ENCODE assay signal across 8 mouse cellular contexts in genomic region chr2:62046861-62047503, GRCm38 (mm10). TPM values are rescaled to one million over a fixed set of nuclear protein-coding genes. Genes with fewer than 3 reads are reported as not detected.
DNase-seq lines count a peak whose midpoint lies in the region; ATAC-seq and TF ChIP-seq lines count a peak whose summit lies in the region.

No protein-coding gene starts in this region.

- WGBS in heart, embryonic 11.5 days (ENCODE audit: insufficient replicate concordance): 11% methylated on average over 10 of the region's 10 CpGs
- WGBS in heart, adult 2 months: 9% methylated on average over 10 of the region's 10 CpGs
- 11% methylated on average over 10 of the region's 10 CpGs for WGBS in intestine, embryonic 16.5 days
- 7% methylated on average over 10 of the region's 10 CpGs for WGBS in midbrain, embryonic 13.5 days

- DNase-seq in heart, adult 2 months: no peak
- DNase-seq in thymus, postnatal 14 days: no peak
- DNase-seq in adrenal gland, adult 8-10 months: no peak
- DNase-seq in cerebellum, postnatal 25 days: no peak

- TF ChIP-seq EP300 in heart, adult 2 months (IDR thresholded peaks at IDR 0.05; ENCODE audit: insufficient read depth, low read depth, low read length): no peak

- no peak for TF ChIP-seq POLR2A in heart, adult 2 months (IDR thresholded peaks at IDR 0.05; ENCODE audit: insufficient read depth, low read depth, low read length)
- no peak; the same call in 1 of the 2 replicates for TF ChIP-seq POLR2A in cortical plate, adult 2 months (IDR thresholded peaks at IDR 0.05; ENCODE audit: extremely low read depth, insufficient read depth, low read length)

- H3K4me3 ChIP-seq in heart, embryonic 11.5 days (ENCODE audit: low read depth, low read length): peak overlapping the region; percentile 58
- H3K4me3 ChIP-seq in heart, adult 2 months: no peak overlapping the region
- peak overlapping the region; percentile 83 for H3K4me3 ChIP-seq in cortical plate, adult 2 months (ENCODE audit: insufficient read depth, low read length)
- H3K4me3 ChIP-seq in intestine, embryonic 16.5 days (ENCODE audit: low read length): peak overlapping the region; percentile 46
- peak overlapping the region; percentile 56 for H3K4me3 ChIP-seq in midbrain, embryonic 13.5 days (replicated peaks)

- no peaks in the 10 kb centered on the region for H3K79me2 ChIP-seq in heart, adult 2 months (replicated peaks; ENCODE audit: control insufficient read depth, insufficient read depth, low read length)

- intact Hi-C loops in heart, adult 2 months (cut with DNase I): no loop called here

- H3K27ac ChIP-seq in heart, embryonic 11.5 days (ENCODE audit: low read depth, low read length): no peak overlapping the region
- H3K27ac ChIP-seq in heart, adult 2 months: no peak overlapping the region
- peak overlapping the region; percentile 77 for H3K27ac ChIP-seq in cortical plate, adult 2 months (ENCODE audit: insufficient read depth, low read length)
- no peak overlapping the region for H3K27ac ChIP-seq in intestine, embryonic 16.5 days (ENCODE audit: low read length)
- H3K27ac ChIP-seq in midbrain, embryonic 13.5 days: peak overlapping the region; percentile 93

- peak overlapping the region; percentile 79 for H3K4me2 ChIP-seq in heart, embryonic 11.5 days
- peak overlapping the region; percentile 59 for H3K4me2 ChIP-seq in intestine, embryonic 16.5 days (ENCODE audit: low read depth, low read length)
- peak overlapping the region; percentile 70 for H3K4me2 ChIP-seq in midbrain, embryonic 13.5 days (replicated peaks)

- peak overlapping the region; percentile 67 for H3K9ac ChIP-seq in heart, embryonic 11.5 days (ENCODE audit: low read depth, low read length)
- no peak overlapping the region for H3K9ac ChIP-seq in heart, adult 2 months (ENCODE audit: low read depth, low read length)
- H3K9ac ChIP-seq in intestine, embryonic 16.5 days (ENCODE audit: low read depth, low read length): peak overlapping the region; percentile 60
- H3K9ac ChIP-seq in midbrain, embryonic 13.5 days (replicated peaks): peak overlapping the region; percentile 76

- no peak for ATAC-seq in heart, embryonic 11.5 days (replicated peaks; ENCODE audit: insufficient number of reproducible peaks, low FRiP score, low TSS enrichment)
- ATAC-seq in intestine, embryonic 16.5 days: no peak
- ATAC-seq in midbrain, embryonic 13.5 days: peak; percentile 18

- no peaks in the 10 kb centered on the region for H3K9me3 ChIP-seq in heart, embryonic 11.5 days (replicated peaks; ENCODE audit: control insufficient read depth, low read length)
- H3K9me3 ChIP-seq in intestine, embryonic 16.5 days (ENCODE audit: control insufficient read depth, low read length): no peaks in the 10 kb centered on the region
- H3K9me3 ChIP-seq in midbrain, embryonic 13.5 days: no peaks in the 10 kb centered on the region

- H3K36me3 ChIP-seq in heart, embryonic 11.5 days (ENCODE audit: control insufficient read depth, insufficient read depth, low read length): no peaks in the 10 kb centered on the region
- no peaks in the 10 kb centered on the region for H3K36me3 ChIP-seq in heart, adult 2 months (ENCODE audit: control insufficient read depth, insufficient read depth, low read length)
- no peaks in the 10 kb centered on the region for H3K36me3 ChIP-seq in intestine, embryonic 16.5 days (ENCODE audit: control insufficient read depth, insufficient read depth, low read length)
- no peaks in the 10 kb centered on the region for H3K36me3 ChIP-seq in midbrain, embryonic 13.5 days

- H3K27me3 ChIP-seq in heart, embryonic 11.5 days (ENCODE audit: control insufficient read depth, insufficient read depth, low read length): no peaks in the 10 kb centered on the region
- no peaks in the 10 kb centered on the region for H3K27me3 ChIP-seq in heart, adult 2 months (ENCODE audit: control insufficient read depth, insufficient read depth, low read length)
- H3K27me3 ChIP-seq in intestine, embryonic 16.5 days (replicated peaks; ENCODE audit: control insufficient read depth, insufficient read depth, low read length): no peaks in the 10 kb centered on the region
- H3K27me3 ChIP-seq in midbrain, embryonic 13.5 days: no peaks in the 10 kb centered on the region

- no peak for TF ChIP-seq CTCF in heart, adult 2 months (IDR thresholded peaks at IDR 0.05)
- TF ChIP-seq CTCF in cortical plate, adult 2 months (IDR thresholded peaks at IDR 0.05; ENCODE audit: extremely low read depth, insufficient read depth, low read length): no peak

- no peaks in the 10 kb centered on the region for H3K4me1 ChIP-seq in heart, embryonic 11.5 days (ENCODE audit: control insufficient read depth, insufficient read depth, low read length)
- no peaks in the 10 kb centered on the region for H3K4me1 ChIP-seq in heart, adult 2 months (ENCODE audit: control insufficient read depth, insufficient read depth, low read length)
- H3K4me1 ChIP-seq in cortical plate, adult 2 months (ENCODE audit: control insufficient read depth, insufficient read depth, low read length): no peaks in the 10 kb centered on the region
- H3K4me1 ChIP-seq in intestine, embryonic 16.5 days (ENCODE audit: control insufficient read depth, insufficient read depth, low read length): 0 out of 2 replicates have a peak, but pooled peaks cover 3% of the 10 kb centered on the region
- no peaks in the 10 kb centered on the region; the same call in 1 of the 2 replicates for H3K4me1 ChIP-seq in midbrain, embryonic 13.5 days (replicated peaks)

RNA-seq across cellular contexts. Expression of gene Slc4a10, which starts 0.7 kb away (rescaled TPM):
- 0.49 and 0.72 TPM in 2 replicates for polyA plus RNA-seq in heart, embryonic 11.5 days (2014; fragmentation: Nextera tagmentation; extraction: Ambion mirVana)
- total RNA-seq in heart, adult 2 months (2021): not detected
- 0.03 and 0.04 TPM in 2 replicates for polyA plus RNA-seq in heart, adult 2 months (2012; rRNA removed)
- polyA plus RNA-seq in cortical plate, adult 2 months (2012; rRNA removed): 112 and 122 TPM in 2 replicates
- polyA plus RNA-seq in intestine, embryonic 16.5 days (2015; fragmentation: Nextera tagmentation; extraction: Ambion mirVana): 0.65 and 0.94 TPM in 2 replicates
- polyA plus RNA-seq in midbrain, embryonic 13.5 days (2015; fragmentation: Nextera tagmentation; extraction: Ambion mirVana): 7.5 and 8.9 TPM in 2 replicates
- 10 to 100 TPM in 1 of 4 experiments, 1 to 10 TPM in 3; 5.7 to 11.4 (median 7.7) TPM for total RNA-seq in adrenal gland, adult 8-10 months (2022)

Comparison
In these comparisons a context has a peak if more than half of its experiments do, and no peak if none do; other contexts are left out.
1. H3K27ac ChIP-seq: peak in cortical plate, adult 2 months (single experiment) and midbrain, embryonic 13.5 days (single experiment); none in heart, embryonic 11.5 days (single experiment), heart, adult 2 months (single experiment) and intestine, embryonic 16.5 days (single experiment).
2. RNA of gene Slc4a10, which starts 0.7 kb away (polyA plus RNA-seq): 112 to 122 TPM in cortical plate, adult 2 months; 7.5 to 8.9 TPM in midbrain, embryonic 13.5 days, 0.65 to 0.94 TPM in intestine, embryonic 16.5 days, 0.49 to 0.72 TPM in heart, embryonic 11.5 days and 0.03 to 0.04 TPM in heart, adult 2 months; every median in the first group is over 10 times any median in the second.
3. Peak in every context shown above with its lines, with median percentiles within 50 percentile points of each other: H3K4me2 ChIP-seq.